Mouse (Mus musculus) layer of hippocampus, postnatal 25 days (tissue): Measurements from ENCODE around the gene Ppp1r16b. TPM values are rescaled to one million over a fixed set of nuclear protein-coding genes. Genes with fewer than 3 reads are reported as not detected.

Source experiments
- DNase-seq, 2 experiments: peaks; one replicate each; pipeline ENCODE4 v3.0.0; 2022; ENCODE audit warnings: mixed read lengths in 2 of 2, low spot score in 1 of 2; ENCODE audit errors: extremely low spot score in 1 of 2
- total RNA-seq, 2 experiments: library from RNA; stranded (reverse); gene quantifications; 2 replicates each; pipeline ENCODE4 v1.2.3; 2021

Ppp1r16b gene
- total RNA-seq, 2 experiments from 2014 or later = 138 to 141 TPM

- peak; percentile 39 to 50 for DNase-seq
Measured at GRCm38 (mm10) chr2:158687804-158688241, 22.6 kb downstream of the Ppp1r16b start.

DNA sequence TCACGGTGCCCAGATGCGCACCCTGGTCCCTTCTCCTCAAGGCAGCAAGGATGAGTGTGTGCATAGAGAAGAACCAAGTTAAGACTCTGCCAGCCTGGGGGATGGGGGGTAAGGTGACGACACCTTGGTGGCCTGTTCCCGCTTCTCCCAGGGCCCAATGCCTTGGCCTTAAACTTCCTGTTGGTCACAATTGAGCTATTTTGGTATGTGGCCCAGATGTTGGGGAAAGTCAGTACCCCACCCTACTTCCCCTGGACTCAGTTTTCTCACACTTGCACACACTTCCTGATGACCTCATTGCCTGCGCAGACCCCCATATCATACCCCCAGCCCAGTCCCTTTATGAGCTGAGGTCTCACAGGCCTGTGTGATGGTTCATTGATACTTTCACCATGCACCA, 23.9 kb downstream of the Ppp1r16b start:
- no peak for DNase-seq

- no peak for DNase-seq
Measured at GRCm38 (mm10) chr2:158689640-158690039, 24.4 kb downstream of the Ppp1r16b start.

DNA sequence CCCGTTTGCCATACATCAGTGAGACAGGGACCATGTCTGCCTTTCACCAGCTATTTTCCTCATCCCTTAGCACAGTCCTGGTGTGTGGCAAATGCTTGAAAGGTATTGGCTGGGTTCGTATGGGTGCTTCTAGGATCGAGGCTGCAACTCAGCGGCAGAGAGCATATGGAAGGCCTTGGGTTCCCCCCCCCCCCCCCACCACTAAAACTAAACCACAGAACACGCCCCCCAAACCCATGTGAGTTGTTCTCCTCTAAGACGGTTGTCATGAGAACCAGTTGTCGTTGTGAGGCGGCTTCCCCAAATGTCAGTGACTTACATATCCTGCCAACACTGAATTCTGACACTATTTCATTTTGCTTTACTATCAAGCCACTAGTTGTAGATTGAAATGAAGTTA, 24.9 kb downstream of the Ppp1r16b start:
- DNase-seq = no peak

DNA sequence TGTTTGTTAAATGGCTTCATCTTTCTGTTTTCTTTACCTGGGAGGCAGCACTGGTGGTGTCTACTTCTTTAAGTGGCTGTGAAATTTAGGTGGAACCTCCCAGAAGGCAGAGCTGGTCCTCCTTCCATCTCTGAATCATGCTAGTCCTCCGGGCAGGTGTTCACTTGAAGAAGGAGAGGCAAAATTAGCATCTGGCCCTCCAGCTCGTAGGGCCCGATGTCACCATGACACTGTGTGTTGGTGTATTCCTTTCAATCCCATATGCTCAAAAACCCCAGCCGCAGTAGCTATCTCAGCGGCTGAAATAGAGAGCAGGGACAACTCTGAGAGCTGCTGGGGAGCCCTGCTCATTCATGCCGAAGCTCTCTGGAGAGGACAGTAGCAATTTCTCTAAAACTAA, 27.0 kb downstream of the Ppp1r16b start:
- no peak for DNase-seq

DNA sequence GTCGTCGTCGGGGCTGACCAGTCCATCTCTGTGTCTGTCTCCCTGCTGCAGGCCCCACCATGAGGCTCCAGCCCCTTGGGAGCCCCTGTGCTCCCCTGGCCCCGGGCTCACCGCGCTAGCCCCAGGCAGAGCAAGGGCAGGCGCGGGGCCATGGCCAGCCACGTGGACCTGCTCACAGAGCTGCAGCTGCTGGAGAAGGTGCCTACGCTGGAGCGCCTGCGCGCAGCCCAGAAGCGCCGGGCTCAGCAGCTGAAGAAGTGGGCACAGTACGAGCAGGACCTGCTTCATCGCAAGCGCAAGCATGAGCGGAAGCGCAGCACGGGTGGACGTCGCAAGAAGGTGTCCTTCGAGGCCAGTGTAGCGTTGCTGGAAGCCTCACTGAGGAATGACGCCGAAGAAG, 30.6 kb downstream of the Ppp1r16b start:
- no peak for DNase-seq

DNA sequence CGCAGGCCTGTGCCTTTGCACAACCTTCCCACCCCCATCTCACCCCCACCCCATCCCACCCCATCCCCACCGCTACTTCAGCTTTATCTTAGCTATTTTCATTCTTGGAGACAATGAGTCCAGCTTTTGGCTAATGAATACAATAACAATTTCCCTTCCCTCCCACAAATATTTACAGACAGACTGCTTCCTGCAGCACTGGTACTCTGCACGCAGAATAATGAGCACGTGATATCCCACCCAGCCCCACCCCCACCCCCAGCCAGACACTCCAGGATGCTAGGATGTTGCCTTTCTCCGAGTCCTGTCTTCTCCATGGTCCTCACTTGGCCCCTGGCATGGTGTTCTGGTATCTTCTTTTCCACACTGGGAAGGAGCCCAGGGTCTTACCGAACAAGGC, 31.3 kb downstream of the Ppp1r16b start:
- no peak for DNase-seq

- no peak for DNase-seq
Measured at GRCm38 (mm10) chr2:158699908-158700307, 34.7 kb downstream of the Ppp1r16b start.

GRCm38 (mm10) chr2:158700535-158701256, 35.5 kb downstream of the Ppp1r16b start:
- no peak for DNase-seq

GRCm38 (mm10) chr2:158701505-158701904, 36.3 kb downstream of the Ppp1r16b start:
- no peak for DNase-seq

DNA sequence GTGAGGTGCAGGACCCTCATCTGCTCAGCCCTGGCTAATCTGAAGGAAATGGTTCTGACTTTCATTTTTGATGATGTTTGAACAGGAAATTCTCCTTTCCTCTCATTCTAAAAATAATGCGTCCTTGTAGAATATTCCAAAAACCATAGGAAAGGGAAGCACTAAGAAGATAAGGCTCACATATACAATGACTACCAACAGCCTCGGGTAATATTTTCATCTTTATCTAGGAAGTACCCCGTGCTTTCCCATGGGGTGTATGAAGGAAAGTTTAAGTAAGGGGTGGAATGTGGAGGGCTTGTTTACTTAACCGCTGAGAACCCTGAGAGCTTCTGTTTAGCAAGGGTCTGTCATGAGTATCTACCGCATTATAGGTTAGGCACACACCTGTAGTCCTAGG, 37.0 kb downstream of the Ppp1r16b start:
- no peak for DNase-seq

DNA sequence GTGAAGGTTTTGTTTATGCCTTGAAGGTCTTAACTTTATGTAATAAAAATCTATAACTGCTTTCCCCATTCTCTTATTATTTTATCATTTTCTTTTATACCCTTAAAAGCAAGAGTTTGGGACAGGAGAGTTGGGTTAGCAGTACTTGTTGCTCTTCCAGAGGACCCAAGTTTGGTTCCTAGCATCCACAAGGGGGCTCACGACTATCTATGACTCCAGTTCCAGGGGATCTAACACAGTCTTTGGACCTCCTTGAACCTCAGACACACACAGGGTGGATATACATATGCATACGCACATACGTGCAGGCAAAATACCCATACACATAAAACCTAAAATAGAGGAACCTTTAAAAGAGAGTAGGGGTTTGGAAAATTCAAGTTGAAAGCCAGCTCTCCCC, 39.5 kb downstream of the Ppp1r16b start:
- no peak for DNase-seq

DNA sequence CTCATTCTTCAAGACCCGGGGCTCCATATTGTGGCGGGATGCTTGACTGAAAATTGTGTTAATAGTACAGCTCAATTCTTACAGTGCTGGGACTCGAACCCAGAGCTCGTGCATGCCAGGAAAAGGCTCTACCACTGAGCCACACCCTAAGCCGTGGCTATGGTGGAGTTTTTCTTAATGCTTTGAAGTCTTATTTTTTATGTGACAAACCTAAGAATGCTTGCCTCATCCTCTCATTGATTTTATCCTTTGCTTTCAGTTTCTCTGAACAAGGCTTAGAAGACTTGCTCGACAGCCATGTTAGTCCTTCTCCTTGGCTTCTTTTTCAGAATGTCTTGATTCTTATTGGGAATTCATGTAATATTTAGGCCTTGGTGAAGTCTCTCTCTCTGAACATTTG, 40.3 kb downstream of the Ppp1r16b start:
- no peak for DNase-seq

- DNase-seq = no peak
Measured at GRCm38 (mm10) chr2:158706704-158707408, 41.7 kb downstream of the Ppp1r16b start.

GRCm38 (mm10) chr2:158708121-158708520, 42.9 kb downstream of the Ppp1r16b start:
- no peak for DNase-seq

DNA sequence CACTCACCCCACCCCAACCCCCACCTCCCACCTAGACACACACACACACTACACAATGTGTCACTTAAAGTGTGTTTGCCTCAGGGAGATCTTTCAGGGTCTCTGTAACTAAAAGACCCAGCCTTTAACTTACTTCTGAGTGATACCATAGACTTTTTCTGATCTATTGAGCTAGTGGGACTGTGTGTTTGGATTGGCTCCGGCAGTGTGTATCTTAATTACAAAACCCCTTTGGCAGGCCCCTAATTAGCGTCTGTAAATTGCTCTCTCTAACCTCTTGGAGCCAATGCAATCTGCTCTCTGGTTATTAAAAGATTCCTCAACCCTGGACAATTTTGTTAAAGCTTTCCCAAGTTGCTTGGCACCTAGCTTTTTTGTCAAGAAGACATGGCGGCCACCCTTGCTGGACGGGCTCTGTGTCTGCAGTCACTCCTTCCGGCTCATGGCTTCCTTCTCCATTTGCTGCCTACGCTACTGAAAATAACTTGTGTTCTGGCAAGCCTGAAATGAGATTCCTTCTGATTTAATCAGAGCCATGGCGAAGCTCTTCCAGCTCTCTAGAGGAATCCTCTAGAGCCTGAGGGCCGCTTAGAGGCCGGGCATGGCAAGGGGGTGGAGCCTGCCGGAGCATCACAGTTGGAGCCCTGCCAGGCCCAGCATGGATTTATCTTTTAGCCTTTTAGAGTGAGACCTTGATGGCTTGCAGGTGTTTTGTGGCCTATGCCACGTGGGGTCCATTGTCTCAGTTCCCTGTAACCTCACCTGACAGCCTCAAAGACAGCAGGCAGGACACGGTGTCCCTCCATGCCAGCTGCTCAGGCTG, 46.9 kb downstream of the Ppp1r16b start:
- DNase-seq = no peak

- no peak for DNase-seq
Measured at GRCm38 (mm10) chr2:158714826-158715225, 49.6 kb downstream of the Ppp1r16b start.

GRCm38 (mm10) chr2:158716066-158716465, 50.9 kb downstream of the Ppp1r16b start:
- no peak for DNase-seq

GRCm38 (mm10) chr2:158717551-158718418, 52.6 kb downstream of the Ppp1r16b start:
- DNase-seq = no peak
